In the genomic region with DNA sequence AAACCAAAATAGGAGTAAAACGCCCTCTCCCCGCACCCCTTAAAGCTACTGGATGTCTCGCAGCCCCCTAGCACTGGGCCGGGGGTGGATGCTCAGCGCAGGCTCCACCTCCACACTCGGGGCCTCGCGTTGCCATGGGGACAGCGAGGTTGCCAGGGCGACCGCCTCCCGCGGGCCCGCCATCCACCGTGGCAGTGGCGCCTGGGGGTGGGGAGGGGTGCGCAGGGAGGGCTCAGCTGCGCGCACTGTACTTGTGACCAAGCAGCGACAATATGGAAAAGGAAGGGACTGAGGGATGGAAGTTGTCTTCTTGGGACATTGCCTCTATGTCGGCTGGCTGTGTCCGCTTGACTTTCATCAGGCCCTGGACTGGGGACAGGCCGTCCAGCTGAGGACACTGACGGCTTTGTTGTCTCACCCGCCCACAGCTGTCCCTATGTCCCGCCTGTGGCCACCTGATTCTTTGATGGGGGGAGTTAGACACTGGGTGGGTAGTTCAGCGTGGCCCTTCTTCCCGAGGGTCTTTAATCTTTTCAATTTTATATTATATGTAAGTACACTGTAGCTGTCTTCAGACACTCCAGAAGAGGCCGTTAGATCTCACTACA, we compare ENCODE assay signal across 9 mouse cellular contexts. TPM values are rescaled to one million over a fixed set of nuclear protein-coding genes. Genes with fewer than 3 reads are reported as not detected.
DNase-seq lines count a peak whose midpoint lies in the region; ATAC-seq lines count a peak whose summit lies in the region.
"Had no signal": no experiment of that assay in that cellular context is flagged by ENCODE, and none has a peak within 500 bp of the region (broad histone marks: within the 10 kb centered on the region; RNA-seq: fewer than 3 reads in every experiment).

No protein-coding gene starts in this region.

- H3K4me3 ChIP-seq in liver, embryonic 11.5 days (ENCODE audit: low read depth, low read length): no peak overlapping the region

- ATAC-seq in liver, embryonic 11.5 days (replicated peaks; ENCODE audit: low FRiP score): no peak
- no peak for ATAC-seq in activated CD4-positive, CD25-positive, alpha-beta regulatory T cell, adult 4 months

- peak overlapping the region; percentile 19; the same call in 1 of the 2 replicates for H3K4me2 ChIP-seq in liver, embryonic 11.5 days

- DNase-seq in cerebellum, adult 11-12 months: peak; percentile 62
- DNase-seq in cerebellum, adult 9-10 months: no peak
- peak; percentile 73 to 83 for DNase-seq in cerebellum, postnatal 25 days
- peak; percentile 77 to 86 for DNase-seq in frontal cortex, postnatal 25 days (ENCODE audit: low spot score in 2 of 2)
- DNase-seq in kidney, postnatal 25 days: peak; percentile 47 to 69
- DNase-seq in liver, embryonic 11.5 days (ENCODE audit: low spot score): peak; percentile 71
- DNase-seq in right cerebral cortex, postnatal 36 days (ENCODE audit: low spot score in 2 of 2): peak; percentile 93 to 95

- no peaks in the 10 kb centered on the region for H3K9me3 ChIP-seq in liver, embryonic 11.5 days (ENCODE audit: control insufficient read depth, low read length)

- peaks cover 52% of the 10 kb centered on the region for H3K4me1 ChIP-seq in liver, embryonic 11.5 days (replicated peaks; ENCODE audit: control insufficient read depth, insufficient read depth, low read length)

- WGBS in liver, embryonic 11.5 days: 37% methylated on average over 29 of the region's 29 CpGs

- no peak overlapping the region for H3K9ac ChIP-seq in liver, embryonic 11.5 days (ENCODE audit: low read depth, low read length)

- no peaks in the 10 kb centered on the region for H3K27me3 ChIP-seq in liver, embryonic 11.5 days (replicated peaks; ENCODE audit: control insufficient read depth, insufficient read depth, low read length)

- H3K36me3 ChIP-seq in liver, embryonic 11.5 days (ENCODE audit: control insufficient read depth, insufficient read depth, low read length): 0 out of 2 replicates have a peak, but pooled peaks cover 2% of the 10 kb centered on the region

- no peak overlapping the region for H3K27ac ChIP-seq in liver, embryonic 11.5 days (ENCODE audit: low read depth, low read length)

RNA-seq across cellular contexts. Expression of gene Palm, which starts 10.4 kb away (rescaled TPM):
- polyA plus RNA-seq in liver, embryonic 11.5 days (2014; fragmentation: Nextera tagmentation; extraction: Ambion mirVana): 27.6 and 28.6 TPM in 2 replicates
- polyA plus RNA-seq in activated CD4-positive, CD25-positive, alpha-beta regulatory T cell, adult 4 months (2017; shearing (Covaris generic)): under 1 TPM; 0.55 to 0.95 TPM

RNA-seq across cellular contexts. Expression of gene Prss57, which starts 13.1 kb away (rescaled TPM):
- polyA plus RNA-seq in liver, embryonic 11.5 days (2014; fragmentation: Nextera tagmentation; extraction: Ambion mirVana): 1.5 and 1.7 TPM in 2 replicates
- polyA plus RNA-seq in activated CD4-positive, CD25-positive, alpha-beta regulatory T cell, adult 4 months (2017; shearing (Covaris generic)): 1 to 10 TPM in 1 of 2 experiments, under 1 TPM in 1; 0.76 to 1.1 TPM
- polyA plus RNA-seq: C2C12 had no signal

RNA-seq across cellular contexts. Expression of gene Misp, which starts 17.0 kb away (rescaled TPM):
- 0.69 and 1.5 TPM in 2 replicates for polyA plus RNA-seq in liver, embryonic 11.5 days (2014; fragmentation: Nextera tagmentation; extraction: Ambion mirVana)
- not detected for polyA plus RNA-seq in activated CD4-positive, CD25-positive, alpha-beta regulatory T cell, adult 4 months (2017; shearing (Covaris generic))
- polyA plus RNA-seq: C2C12 had no signal

RNA-seq across cellular contexts. Expression of gene Fstl3, which starts 26.7 kb away (rescaled TPM):
- polyA plus RNA-seq in liver, embryonic 11.5 days (2014; fragmentation: Nextera tagmentation; extraction: Ambion mirVana): 1.8 and 2.6 TPM in 2 replicates
- polyA plus RNA-seq in activated CD4-positive, CD25-positive, alpha-beta regulatory T cell, adult 4 months (2017; shearing (Covaris generic)): under 1 TPM in 1 of 2 experiments, not detected in 1; 0.86 TPM

RNA-seq across cellular contexts. Expression of gene Rnf126, which starts 37.1 kb away (rescaled TPM):
- 105 and 119 TPM in 2 replicates for polyA plus RNA-seq in liver, embryonic 11.5 days (2014; fragmentation: Nextera tagmentation; extraction: Ambion mirVana)
- polyA plus RNA-seq in activated CD4-positive, CD25-positive, alpha-beta regulatory T cell, adult 4 months (2017; shearing (Covaris generic)): 1 to 10 TPM; 3.9 to 4.4 TPM

Comparison
In these comparisons a context has a peak if more than half of its experiments do, and no peak if none do; other contexts are left out.
1. RNA of gene Palm, which starts 10.4 kb away (polyA plus RNA-seq): 27.6 to 28.6 TPM in liver, embryonic 11.5 days; 0.55 to 0.95 TPM in activated CD4-positive, CD25-positive, alpha-beta regulatory T cell, adult 4 months; every median in the first group is over 10 times any median in the second.